Mouse (Mus musculus) Patski (cell line): Measurements from ENCODE around the gene Fancd2. TPM values are rescaled to one million over a fixed set of nuclear protein-coding genes. Genes with fewer than 3 reads are reported as not detected.

Experiments used
- ATAC-seq: fragments of 100-300 bp; one replicate; pipeline ENCODE4 v1.8.0; 2021
- CTCF ChIA-PET: fragments of 350-600 bp; sonication (Branson Sonifier 250); formaldehyde crosslinking; loops from one replicate; lab custom pipeline; 2022; ENCODE audit warnings: inconsistent platforms; lab: Charles Lee
- POLR2A ChIA-PET: fragments of 350-600 bp; sonication (Branson Sonifier 250); formaldehyde crosslinking; loops from one replicate; lab custom pipeline; 2022; ENCODE audit warnings: antibody characterized with exemption, inconsistent platforms; lab: Charles Lee
- DNase-seq: peaks from one replicate; pipeline ENCODE4 v3.0.0-alpha.2; 2011; ENCODE audit warnings: low read depth, low spot score
- H3K27me3 ChIP-seq: fragments of 371-371 bp; one replicate; pipeline ENCODE4 v1.5.1; 2021
- CTCF ChIP-seq: fragments of 100-300 bp; IDR thresholded peaks from one replicate; pipeline ENCODE4 v1.5.1; 2021
- in situ Hi-C: fragments of 300-500 bp; cut with MboI; formaldehyde crosslinking; loops from 3 replicates; pipeline ENCODE4 v1.11.1; 2018; ENCODE audit warnings: low pct_unique_long_range_greater_than_20kb, mixed read lengths
- polyA plus RNA-seq: library from polyadenylated mRNA; unstranded; gene quantifications from one replicate; pipeline ENCODE4 v1.2.3, GENCODE M21; 2021

Fancd2 gene
- polyA plus RNA-seq, 1 experiment from 2014 or later, result 8.2 TPM

DNA sequence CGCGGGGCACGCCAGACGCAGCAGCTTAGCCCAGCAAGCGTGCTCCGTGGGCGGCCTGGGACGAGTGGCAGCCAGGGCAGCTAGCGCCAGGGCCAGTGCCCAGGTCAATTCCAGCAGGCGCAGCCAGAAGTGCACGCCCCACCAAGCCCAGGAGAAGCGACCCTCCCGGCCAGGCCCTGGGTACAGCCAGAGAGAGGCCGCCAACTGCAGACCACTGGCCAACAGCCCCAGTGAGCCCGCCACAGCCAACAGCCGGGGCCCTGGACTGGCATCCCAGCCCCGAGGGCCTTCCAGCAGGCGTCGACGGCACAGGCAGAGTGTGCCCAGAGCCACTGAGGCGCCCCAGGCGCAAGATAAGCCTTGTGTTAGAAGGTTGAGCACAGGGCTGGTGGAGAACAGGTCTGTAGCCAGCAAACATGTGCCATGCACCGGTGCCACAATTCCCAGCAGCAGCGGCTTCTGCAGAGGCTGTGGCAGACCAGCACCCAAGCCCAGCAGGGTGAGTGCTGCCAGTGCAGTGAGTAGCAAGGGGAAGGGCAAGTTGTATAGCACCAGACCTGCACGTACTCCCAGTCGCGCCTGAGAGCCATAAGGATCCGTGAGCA, 36.3 kb upstream of the Fancd2 start:
- POLR2A ChIA-PET, result no interaction called here
- no peak for TF ChIP-seq CTCF
- in situ Hi-C loops, result no loop called here
- no peak for DNase-seq
- no peak for ATAC-seq
- H3K27me3 ChIP-seq, result no peaks in the 10 kb centered on the region
- CTCF ChIA-PET, result interaction anchor here (1.1 kb wide), 1 partner anchor 12 kb away, joined by 3 read pairs; no protein-coding TSS in a partner anchor

- no peaks in the 10 kb centered on the region for H3K27me3 ChIP-seq
- TF ChIP-seq CTCF, result no peak
- CTCF ChIA-PET, result interaction anchor here (1.1 kb wide), 1 partner anchor 10 kb away, joined by 3 read pairs; no protein-coding TSS in a partner anchor
- DNase-seq (no peak), ATAC-seq (no peak)
- POLR2A ChIA-PET, result no interaction called here
- in situ Hi-C loops, result no loop called here
Observed at GRCm38 (mm10) chr6:113499346-113499745, 32.1 kb upstream of the Fancd2 start.

DNA sequence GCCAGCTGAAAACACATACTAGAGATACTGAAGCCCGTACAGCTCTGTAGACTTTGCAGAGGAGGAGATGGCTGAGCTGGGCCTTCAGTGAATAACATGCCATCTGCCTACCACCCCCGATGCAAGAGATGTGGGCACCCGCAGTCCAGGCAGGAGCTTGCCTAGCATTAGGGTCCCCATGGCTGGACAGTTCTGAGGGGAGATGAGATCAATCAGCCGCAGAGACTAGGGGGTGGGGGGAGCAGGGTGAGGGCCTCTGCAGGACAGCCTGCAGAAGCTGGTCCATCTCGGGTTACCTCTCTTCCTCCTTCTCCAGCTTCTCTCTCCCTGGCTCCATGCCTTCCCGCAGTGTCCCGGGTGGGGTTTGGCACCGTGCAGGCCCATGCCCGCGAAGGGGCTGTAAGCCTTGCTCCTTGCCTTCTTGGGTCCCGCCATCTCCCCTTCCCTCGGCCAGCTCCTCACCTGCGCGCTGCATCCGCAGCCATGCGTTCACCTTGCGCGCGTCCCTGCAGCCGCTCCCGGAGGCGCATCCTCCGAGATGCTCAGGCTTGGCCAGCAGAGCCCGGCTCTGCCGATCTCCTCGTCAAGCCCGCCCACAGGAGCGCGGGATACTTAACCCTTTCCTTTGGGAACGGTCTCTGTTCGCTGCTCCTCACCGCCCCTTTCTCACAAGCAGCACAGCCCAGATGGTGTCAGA, 29.9 kb upstream of the Fancd2 start, which contains the start of gene Prrt3:
Gene Prrt3, minus strand, starts transcription at position 544 of the 697 bp plus-strand sequence.
- ATAC-seq (no peak), DNase-seq (no peak)
- in situ Hi-C loops, result no loop called here
- CTCF ChIA-PET, result no interaction called here
- no peak for TF ChIP-seq CTCF
- no peaks in the 10 kb centered on the region for H3K27me3 ChIP-seq
- POLR2A ChIA-PET, result no interaction called here

GRCm38 (mm10) chr6:113502801-113503200, 28.7 kb upstream of the Fancd2 start:
- no peak for TF ChIP-seq CTCF
- H3K27me3 ChIP-seq, result no peaks in the 10 kb centered on the region
- ChIA-PET CTCF (no interaction called here), POLR2A (interaction anchor here (0.6 kb wide), 1 partner anchor 23 kb away, joined by 4 read pairs; no protein-coding TSS in a partner anchor)
- in situ Hi-C loops, result no loop called here
- ATAC-seq, result no peak
- DNase-seq, result no peak

DNA sequence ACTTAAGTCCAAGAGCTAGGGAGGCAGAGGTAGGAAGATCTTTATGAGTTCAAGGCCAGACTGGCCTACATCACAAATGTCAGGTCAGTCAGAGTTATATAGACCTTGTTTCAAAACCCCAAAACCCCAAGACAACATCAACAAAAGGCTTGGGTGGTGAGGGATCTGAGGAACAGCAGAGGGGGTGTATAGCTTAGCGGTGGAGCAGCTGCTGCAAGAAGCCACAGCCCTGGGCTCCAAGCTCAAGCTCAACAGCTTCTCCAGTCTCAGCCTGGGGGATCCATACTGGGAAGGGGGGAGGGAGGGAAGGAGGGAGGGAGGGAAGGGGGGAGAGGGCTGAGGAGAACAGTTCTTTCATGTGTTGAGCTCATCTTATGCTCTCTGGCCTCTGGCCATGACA, 25.8 kb upstream of the Fancd2 start:
- DNase-seq (no peak), ATAC-seq (no peak)
- in situ Hi-C loops, result no loop called here
- ChIA-PET POLR2A (interaction anchor here (0.5 kb wide), 1 partner anchor 24 kb away, joined by 3 read pairs; no protein-coding TSS in a partner anchor), CTCF (interaction anchor here (1.2 kb wide), 1 partner anchor 24 kb away, joined by 3 read pairs; no protein-coding TSS in a partner anchor)
- no peak for TF ChIP-seq CTCF
- H3K27me3 ChIP-seq, result no peaks in the 10 kb centered on the region

DNA sequence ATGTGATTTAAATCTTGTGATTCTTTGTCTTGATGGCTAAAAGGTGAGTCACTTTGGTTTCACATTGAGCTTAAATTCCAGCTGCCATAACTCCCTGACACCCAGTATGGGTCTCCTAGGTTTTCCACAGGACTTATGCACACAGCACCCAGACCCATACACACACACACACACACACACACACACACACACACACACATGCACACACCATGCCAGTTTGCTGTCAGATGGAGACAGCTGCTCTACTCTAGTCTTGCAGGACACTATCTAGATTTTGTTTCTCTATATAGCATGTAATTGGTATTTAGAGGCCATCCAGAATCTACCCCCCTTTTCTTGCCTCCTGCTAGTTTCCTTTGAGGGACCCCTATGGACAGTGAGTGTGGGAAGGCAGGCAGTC, 24.4 kb upstream of the Fancd2 start:
- TF ChIP-seq CTCF, result no peak
- DNase-seq (no peak), ATAC-seq (no peak)
- ChIA-PET POLR2A (interaction anchor here (0.8 kb wide), 1 partner anchor 25 kb away, joined by 3 read pairs; no protein-coding TSS in a partner anchor), CTCF (interaction anchor here (0.7 kb wide), 1 partner anchor 13 kb away, joined by 3 read pairs; no protein-coding TSS in a partner anchor)
- H3K27me3 ChIP-seq, result no peaks in the 10 kb centered on the region
- in situ Hi-C loops, result no loop called here

DNA sequence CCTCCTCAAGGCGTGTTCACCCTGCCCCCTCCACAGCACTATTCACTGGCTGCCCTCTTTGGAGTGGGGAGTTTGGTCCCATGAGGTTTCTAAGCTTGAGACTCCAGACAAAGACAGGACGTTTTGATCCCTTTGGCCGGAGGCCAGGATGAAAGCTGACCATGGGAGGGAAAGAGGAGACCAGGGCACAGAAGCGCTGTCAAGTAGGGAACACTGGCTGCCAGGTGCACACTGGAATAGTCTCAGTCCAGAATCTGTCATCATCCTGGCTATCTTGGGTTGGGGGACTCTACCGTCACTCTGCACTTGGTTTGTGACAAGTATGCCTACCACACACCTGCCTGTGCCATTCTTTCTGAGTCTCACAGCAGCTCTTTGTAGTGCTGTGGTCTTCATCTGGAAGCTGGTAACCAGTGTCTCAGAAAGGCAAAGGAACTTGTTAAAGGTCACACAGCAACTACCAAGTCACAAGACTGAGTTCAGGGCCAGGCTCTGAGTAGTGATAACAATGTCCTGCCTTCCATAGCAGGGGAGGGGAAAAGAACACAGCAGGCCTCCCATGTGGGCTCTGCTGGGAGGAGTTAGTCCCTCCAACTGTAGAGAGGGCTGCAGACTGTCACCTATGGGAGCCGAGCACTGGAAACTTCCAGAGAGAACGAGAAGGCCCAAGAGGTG, 23.1 kb upstream of the Fancd2 start:
- ChIA-PET POLR2A (no interaction called here), CTCF (interaction anchor here (0.7 kb wide), 1 partner anchor 8 kb away, joined by 3 read pairs; no protein-coding TSS in a partner anchor)
- H3K27me3 ChIP-seq, result no peaks in the 10 kb centered on the region
- DNase-seq (no peak), ATAC-seq (no peak)
- in situ Hi-C loops, result no loop called here
- no peak for TF ChIP-seq CTCF

DNA sequence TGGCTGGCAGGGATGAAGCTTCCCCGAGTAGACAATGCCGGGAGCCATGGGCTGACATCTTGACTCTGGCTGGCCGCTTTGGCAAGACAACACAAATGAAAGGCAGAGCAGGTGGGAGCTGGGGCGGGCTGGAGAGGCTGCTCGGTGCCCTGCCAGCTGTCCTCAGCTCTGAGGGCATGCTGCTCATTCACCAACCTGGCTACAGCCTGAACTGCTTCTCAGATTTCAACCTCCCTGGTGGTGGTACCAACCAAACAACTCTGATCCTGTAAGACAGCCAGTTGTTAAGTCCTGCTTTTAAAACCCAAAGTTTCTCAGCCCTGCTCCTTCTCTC, 22.6 kb upstream of the Fancd2 start:
- no peak for TF ChIP-seq CTCF
- no peak for ATAC-seq
- POLR2A ChIA-PET, result no interaction called here
- no peaks in the 10 kb centered on the region for H3K27me3 ChIP-seq
- CTCF ChIA-PET, result interaction anchor here (0.7 kb wide), 1 partner anchor 9 kb away, joined by 3 read pairs; no protein-coding TSS in a partner anchor
- no peak for DNase-seq
- in situ Hi-C loops, result no loop called here

- in situ Hi-C loops, result no loop called here
- ChIA-PET CTCF (no interaction called here), POLR2A (no interaction called here)
- DNase-seq, result no peak
- ATAC-seq, result no peak
- TF ChIP-seq CTCF, result no peak
- H3K27me3 ChIP-seq, result no peaks in the 10 kb centered on the region
Observed at GRCm38 (mm10) chr6:113513944-113514343, 17.5 kb upstream of the Fancd2 start.

- ChIA-PET CTCF (no interaction called here), POLR2A (no interaction called here)
- no peak for TF ChIP-seq CTCF
- in situ Hi-C loops, result no loop called here
- H3K27me3 ChIP-seq, result no peaks in the 10 kb centered on the region
- ATAC-seq (no peak), DNase-seq (no peak)
Observed at GRCm38 (mm10) chr6:113514600-113514999, 16.9 kb upstream of the Fancd2 start.
